Mouse (Mus musculus) urinary bladder, postnatal 4 days (tissue): ENCODE data around the gene F2r.

ENCODE experiments used
- DNase-seq, 2 experiments: peaks; one replicate each; pipeline ENCODE4 v3.0.0; 2021 to 2022; ENCODE audit warnings: low spot score in 2 of 2

Gene F2r

GRCm38 (mm10) chr13:95632144-95632543 is 13.9 kb upstream of the F2r start:
- no peak for DNase-seq

DNA sequence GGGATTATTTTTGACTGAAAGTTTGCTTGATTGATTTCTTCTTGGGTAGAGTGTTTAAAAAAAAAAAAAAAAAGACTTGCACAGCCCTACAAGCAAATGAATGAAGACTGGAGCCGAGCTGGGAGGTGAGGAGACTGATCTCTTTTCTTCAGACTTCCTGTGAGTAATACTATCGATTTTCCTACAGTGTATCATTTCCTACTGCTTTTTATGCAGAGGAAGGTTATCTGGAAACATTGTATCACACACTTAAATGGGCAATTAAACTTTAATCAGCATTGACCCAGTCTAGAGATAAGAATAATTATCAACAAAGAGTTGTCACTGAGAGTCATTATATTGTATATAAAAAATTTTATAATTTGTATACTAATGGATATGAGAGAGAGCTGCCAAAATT is 12.5 kb upstream of the F2r start:
- DNase-seq: no peak

DNA sequence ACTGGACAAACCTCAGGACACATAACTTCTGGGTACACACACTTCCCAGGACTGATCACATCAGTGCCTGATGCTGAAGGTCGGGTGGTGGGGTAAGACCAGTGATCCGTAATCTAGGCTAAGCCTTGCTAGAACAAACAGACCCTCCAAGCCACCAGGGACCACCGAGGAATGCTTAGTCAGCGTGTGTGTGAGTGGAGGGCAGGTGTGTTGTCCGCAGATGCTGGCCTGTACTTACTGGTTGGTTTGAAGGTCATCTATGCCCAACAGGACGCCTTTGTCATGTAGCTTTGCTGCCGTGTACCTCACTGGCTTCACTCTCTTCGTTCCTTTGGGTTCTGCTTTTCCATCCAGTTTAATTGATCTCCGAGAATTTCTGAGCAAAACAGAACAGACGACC is 11.5 kb upstream of the F2r start:
- DNase-seq: no peak

DNA sequence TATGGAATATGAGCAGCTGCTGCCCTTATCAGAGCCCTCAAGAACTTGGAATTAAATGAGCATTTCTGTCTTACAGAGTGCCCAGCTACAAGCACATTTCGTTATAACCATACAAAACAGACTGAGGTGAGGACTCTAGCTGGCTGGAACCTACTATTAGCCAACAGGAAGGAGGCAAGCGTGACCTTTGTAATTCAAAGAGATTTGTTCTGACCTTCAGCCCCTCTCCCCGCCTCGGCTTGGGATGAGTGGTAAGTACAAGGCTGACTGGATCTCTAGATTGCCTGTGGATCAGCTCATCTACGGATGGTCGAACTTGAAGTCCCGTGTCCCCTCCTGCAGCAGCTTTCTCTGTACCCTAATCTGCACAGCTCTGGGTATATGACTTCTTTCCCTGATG is 8.4 kb upstream of the F2r start:
- no peak for DNase-seq

- no peak for DNase-seq
These were observed 4.8 kb upstream of the F2r start for GRCm38 (mm10) chr13:95623042-95623441.

- DNase-seq: no peak
These were observed 3.3 kb upstream of the F2r start for GRCm38 (mm10) chr13:95621563-95621962.

DNA sequence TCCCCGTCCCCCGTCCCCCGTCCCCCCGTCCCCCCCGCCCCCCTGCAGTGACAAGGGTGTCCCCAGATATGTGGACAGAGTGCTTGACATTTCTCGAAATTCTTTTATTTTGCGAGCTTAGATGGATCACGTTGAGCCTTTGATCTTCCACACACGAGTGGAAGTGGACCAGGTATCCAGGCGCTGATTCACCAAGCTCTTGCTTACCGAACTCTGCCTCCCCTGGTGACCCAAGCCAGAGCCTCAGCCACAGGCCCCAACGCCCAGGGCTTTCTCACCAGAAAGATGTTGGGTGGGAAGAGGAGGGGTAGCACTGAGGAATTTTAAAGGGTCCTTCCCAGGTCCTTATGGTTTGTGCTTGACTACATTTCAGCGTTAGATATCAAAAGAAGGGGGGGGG is 572 bp upstream of the F2r start:
- no peak for DNase-seq

- DNase-seq: no peak
These were observed 566 bp downstream of the F2r start for GRCm38 (mm10) chr13:95617671-95618171.

- no peak for DNase-seq
These were observed 1.1 kb downstream of the F2r start for GRCm38 (mm10) chr13:95617082-95617670.

GRCm38 (mm10) chr13:95616512-95616911 is 1.8 kb downstream of the F2r start:
- DNase-seq: no peak

- no peak for DNase-seq
These were observed 3.5 kb downstream of the F2r start for GRCm38 (mm10) chr13:95614757-95615156.

DNA sequence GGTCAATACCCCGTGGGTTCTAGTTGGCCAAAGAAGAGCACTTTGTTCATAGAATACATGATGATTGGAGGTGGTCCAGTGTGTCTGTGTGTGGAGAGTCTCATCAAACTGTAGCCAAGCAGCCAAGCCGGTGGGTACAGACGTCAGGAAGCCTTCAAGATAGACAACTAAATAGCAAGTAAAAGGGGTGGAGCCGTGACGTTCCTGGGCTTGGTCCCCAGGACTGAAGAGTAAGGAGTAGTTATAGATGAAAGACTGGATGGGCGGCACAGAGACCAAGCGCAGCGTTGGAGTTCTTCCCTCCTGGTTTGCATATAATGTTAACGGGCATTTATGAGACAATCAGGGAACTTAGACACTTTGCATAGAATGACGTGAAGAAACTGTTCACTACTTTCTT is 6.0 kb downstream of the F2r start:
- no peak for DNase-seq

- DNase-seq: no peak
These were observed 6.5 kb downstream of the F2r start for GRCm38 (mm10) chr13:95611752-95612151.

- DNase-seq: no peak
These were observed 7.3 kb downstream of the F2r start for GRCm38 (mm10) chr13:95610786-95611562.

- DNase-seq: no peak
These were observed 9.2 kb downstream of the F2r start for GRCm38 (mm10) chr13:95609088-95609420.

GRCm38 (mm10) chr13:95608416-95609087 is 9.7 kb downstream of the F2r start:
- no peak for DNase-seq

GRCm38 (mm10) chr13:95607019-95607418 is 11.3 kb downstream of the F2r start:
- no peak for DNase-seq

DNA sequence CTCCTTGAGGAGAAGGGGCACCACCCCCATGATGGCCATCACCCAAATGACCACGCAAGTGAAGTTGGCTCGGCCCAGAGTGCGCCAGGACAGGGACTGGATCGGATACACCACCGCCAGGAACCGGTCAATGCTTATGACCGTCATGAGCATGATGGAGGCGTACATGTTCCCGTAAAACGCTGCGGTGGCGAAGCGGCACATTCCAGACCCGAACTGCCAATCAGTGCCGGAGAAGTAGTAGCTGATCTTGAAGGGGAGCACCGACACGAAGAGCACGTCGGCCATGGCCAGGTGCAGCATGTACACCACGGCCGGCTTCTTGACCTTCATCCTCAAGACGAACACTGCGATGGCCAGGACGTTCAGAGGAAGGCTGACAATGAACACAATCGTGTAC is 14.0 kb downstream of the F2r start:
- no peak for DNase-seq

GRCm38 (mm10) chr13:95599833-95600359 is 18.4 kb downstream of the F2r start:
- no peak for DNase-seq

- peak in 1 of 2 experiments; percentile 41 for DNase-seq
These were observed 19.9 kb downstream of the F2r start for GRCm38 (mm10) chr13:95598232-95598920.

DNA sequence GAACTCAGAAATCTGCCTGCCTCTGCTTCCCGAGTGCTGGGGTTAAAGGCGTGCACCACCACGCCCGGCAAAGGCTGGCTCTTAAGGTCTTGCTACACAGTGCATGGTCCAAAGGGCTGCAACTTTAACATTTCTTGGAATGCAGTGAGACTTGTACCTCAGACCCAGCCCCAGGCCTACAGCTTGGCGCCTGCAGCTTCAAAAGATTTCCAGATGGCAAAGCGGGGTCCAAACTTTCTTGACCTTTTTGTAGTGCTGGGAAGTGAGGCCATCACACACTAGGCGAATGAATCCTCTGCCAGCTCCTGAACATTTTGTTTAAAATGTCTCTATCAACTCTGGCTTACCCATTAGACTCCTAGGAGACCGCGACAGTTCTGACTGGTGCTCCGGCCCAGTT is 20.7 kb downstream of the F2r start:
- peak in 1 of 2 experiments; percentile 25 for DNase-seq

- DNase-seq: peak in 1 of 2 experiments; percentile 34
These were observed 21.6 kb downstream of the F2r start for GRCm38 (mm10) chr13:95596689-95597088.
